Mouse (Mus musculus) liver, embryonic 14.5 days (tissue): Measurements from ENCODE around the gene Cacna1d. TPM values are rescaled to one million over a fixed set of nuclear protein-coding genes. Genes with fewer than 3 reads are reported as not detected.

ENCODE experiments used
- ATAC-seq: fragments of 200-750 bp; cut with Nextera tagmentation; 2 replicates; pipeline ENCODE4 v1.8.0; 2017; ENCODE audit warnings: moderate number of reproducible peaks, mild to moderate bottlenecking, moderate library complexity; ENCODE audit not compliant: insufficient read depth
- DNase-seq, 3 experiments: peaks; one replicate each; pipeline ENCODE4 v3.0.0-alpha.2; 2012 to 2013; ENCODE audit warnings: low read depth in 3 of 3, low spot score in 3 of 3
- H3K27ac ChIP-seq: fragments of 300-500 bp; sonication (generic); 2 replicates; pipeline ENCODE4 v1.5.1; 2014; ENCODE audit warnings: moderate library complexity, mild to moderate bottlenecking, control low read depth, inconsistent platforms
- H3K27me3 ChIP-seq: fragments of 300-500 bp; sonication (generic); 2 replicates; pipeline ENCODE4 v1.6.1; 2014; ENCODE audit warnings: mild to moderate bottlenecking, low read length, moderate library complexity; ENCODE audit not compliant: control insufficient read depth, insufficient read depth
- H3K36me3 ChIP-seq: fragments of 300-500 bp; sonication (generic); replicated peaks from 2 replicates; pipeline ENCODE4 v1.6.1; 2014; ENCODE audit warnings: low read depth; ENCODE audit not compliant: control insufficient read depth, insufficient read depth
- H3K4me1 ChIP-seq, 2 experiments: fragments of 200-500 bp in 1 of 2; fragments of 300-500 bp in 1 of 2; sonication (generic) in 1 of 2; replicated peaks; 2 replicates each; pipeline ENCODE4 v1.6.1; 2012 to 2014; ENCODE audit warnings: antibody characterized with exemption in 1 of 2, inconsistent platforms in 1 of 2, low read length in 1 of 2; ENCODE audit not compliant: control insufficient read depth in 2 of 2, insufficient read depth in 2 of 2
- H3K4me2 ChIP-seq: fragments of 300-500 bp; sonication (generic); 2 replicates; pipeline ENCODE4 v1.6.1; 2014; ENCODE audit warnings: low read depth, mild to moderate bottlenecking, control low read depth, moderate library complexity
- H3K4me3 ChIP-seq, 2 experiments: fragments of 200-500 bp in 1 of 2; fragments of 300-500 bp in 1 of 2; sonication (generic) in 1 of 2; 2 replicates each; pipeline ENCODE4 v1.5.1; 2012 to 2014; ENCODE audit warnings: low read depth in 2 of 2, low read length in 2 of 2, mild to moderate bottlenecking in 2 of 2, control low read depth in 1 of 2, inconsistent platforms in 1 of 2, moderate library complexity in 1 of 2; ENCODE audit not compliant: insufficient read depth in 1 of 2
- H3K9ac ChIP-seq: fragments of 300-500 bp; sonication (generic); replicated peaks from 2 replicates; pipeline ENCODE4 v1.6.1; 2014; ENCODE audit warnings: mild to moderate bottlenecking, control low read depth, moderate library complexity
- H3K9me3 ChIP-seq: fragments of 300-500 bp; sonication (generic); 2 replicates; pipeline ENCODE4 v1.6.1; 2016; ENCODE audit warnings: low read length, mixed read lengths; ENCODE audit not compliant: control insufficient read depth
- CTCF ChIP-seq: IDR thresholded peaks from 2 replicates; pipeline ENCODE4 v1.5.1; 2016; ENCODE audit warnings: antibody characterized with exemption, low read depth, control low read depth
- EP300 ChIP-seq: IDR thresholded peaks from 2 replicates; pipeline ENCODE4 v1.6.1; 2016; ENCODE audit warnings: antibody characterized with exemption, low read depth
- WGBS: fragments of 180-500 bp; shearing (Covaris S2); extraction: QIAGEN DNeasy Blood & Tissue Kit; methylation state at CpG from one replicate; pipeline ENCODE4 v1.1.7; 2014; ENCODE audit not compliant: insufficient replicate concordance; 5-methylcytosine and 5-hydroxymethylcytosine counted together
- polyA plus RNA-seq, 2 experiments: library from polyadenylated mRNA; depleted of rRNA in 1 of 2; stranded (reverse) in 1 of 2; unstranded in 1 of 2; fragments of >200 nt; fragmentation: Nextera tagmentation in 1 of 2; extraction: Ambion mirVana in 1 of 2; gene quantifications; 2 replicates each; pipeline versions ENCODE4 v1.2.1 to v1.2.3; 2012 to 2014

Gene Cacna1d
- polyA plus RNA-seq, 2 experiments: 0.17 TPM

- TF ChIP-seq EP300: no peak
- TF ChIP-seq CTCF: no peak
- Histone ChIP-seq H3K4me1 (no peaks in the 10 kb centered on the region), H3K4me2 (no peak overlapping the region), H3K9ac (no peak overlapping the region), H3K9me3 (no peaks in the 10 kb centered on the region), H3K36me3 (no peaks in the 10 kb centered on the region), H3K4me3 (no peak overlapping the region), H3K27me3 (no peaks in the 10 kb centered on the region), H3K27ac (no peak overlapping the region)
- WGBS: 57% methylated on average over 7 of the region's 7 CpGs
- DNase-seq (no peak), ATAC-seq (no peak)
Measured at GRCm38 (mm10) chr14:30422376-30423140, 68.7 kb downstream of the Cacna1d start.

- Histone ChIP-seq H3K9me3 (no peaks in the 10 kb centered on the region), H3K27me3 (no peaks in the 10 kb centered on the region), H3K27ac (no peak overlapping the region), H3K4me1 (no peaks in the 10 kb centered on the region), H3K4me3 (no peak overlapping the region), H3K9ac (no peak overlapping the region), H3K36me3 (no peaks in the 10 kb centered on the region), H3K4me2 (no peak overlapping the region)
- ATAC-seq: no peak
- DNase-seq: no peak
- TF ChIP-seq EP300: no peak
- no peak for TF ChIP-seq CTCF
- WGBS: 67% methylated on average over 7 of the region's 7 CpGs
Measured at GRCm38 (mm10) chr14:30419458-30419857, 71.8 kb downstream of the Cacna1d start.

- Histone ChIP-seq H3K9ac (no peak overlapping the region), H3K27me3 (no peaks in the 10 kb centered on the region), H3K4me2 (no peak overlapping the region), H3K4me3 (no peak overlapping the region), H3K36me3 (no peaks in the 10 kb centered on the region), H3K9me3 (no peaks in the 10 kb centered on the region), H3K27ac (no peak overlapping the region), H3K4me1 (no peaks in the 10 kb centered on the region)
- TF ChIP-seq EP300 (no peak), CTCF (no peak)
- WGBS: 64% methylated on average over 6 of the region's 6 CpGs
- DNase-seq: no peak
- ATAC-seq: no peak
Measured at GRCm38 (mm10) chr14:30419046-30419445, 72.2 kb downstream of the Cacna1d start.

GRCm38 (mm10) chr14:30415830-30416229 lies 75.4 kb downstream of the Cacna1d start:
- Histone ChIP-seq H3K36me3 (no peaks in the 10 kb centered on the region), H3K9me3 (no peaks in the 10 kb centered on the region), H3K9ac (no peak overlapping the region), H3K27ac (no peak overlapping the region), H3K4me1 (no peaks in the 10 kb centered on the region), H3K4me2 (no peak overlapping the region), H3K4me3 (no peak overlapping the region), H3K27me3 (no peaks in the 10 kb centered on the region)
- 69% methylated on average over 5 of the region's 5 CpGs for WGBS
- DNase-seq (no peak), ATAC-seq (no peak)
- TF ChIP-seq EP300 (no peak), CTCF (no peak)

GRCm38 (mm10) chr14:30414131-30414530 lies 77.1 kb downstream of the Cacna1d start:
- Histone ChIP-seq H3K36me3 (no peaks in the 10 kb centered on the region), H3K9me3 (no peaks in the 10 kb centered on the region), H3K4me3 (no peak overlapping the region), H3K4me2 (no peak overlapping the region), H3K9ac (no peak overlapping the region), H3K27me3 (no peaks in the 10 kb centered on the region), H3K27ac (no peak overlapping the region), H3K4me1 (no peaks in the 10 kb centered on the region)
- WGBS: 43% methylated on average over 2 of the region's 2 CpGs
- no peak for DNase-seq
- no peak for TF ChIP-seq EP300
- no peak for TF ChIP-seq CTCF
- no peak for ATAC-seq
